Comparison of ENCODE assay signal across 17 mouse cellular contexts in genomic region chrX:159954430-159954779, GRCm38 (mm10). TPM values are rescaled to one million over a fixed set of nuclear protein-coding genes. Genes with fewer than 3 reads are reported as not detected.
A peak's percentile ranks its signal among the peaks of the same experiment; 100 is the strongest.
DNase-seq lines count a peak whose midpoint lies in the region; ATAC-seq and TF ChIP-seq lines count a peak whose summit lies in the region.
"Had no signal": no experiment of that assay in that cellular context is flagged by ENCODE, and none has a peak within 500 bp of the region (broad histone marks: within the 10 kb centered on the region; RNA-seq: fewer than 3 reads in every experiment).

No protein-coding gene starts in this region.

- WGBS in heart, postnatal 0 days, result 40% methylated on average over 4 of the region's 4 CpGs

- H3K27me3 ChIP-seq in heart, postnatal 0 days (ENCODE audit: control insufficient read depth, insufficient read depth, low read length), result no peaks in the 10 kb centered on the region

- no peak overlapping the region for H3K9ac ChIP-seq in heart, postnatal 0 days (replicated peaks; ENCODE audit: low read depth, low read length)
- H3K9ac ChIP-seq: heart, embryonic 13.5 days; midbrain, embryonic 13.5 days had no signal

- no peak overlapping the region for H3K4me3 ChIP-seq in heart, postnatal 0 days (ENCODE audit: low read depth, low read length)
- H3K4me3 ChIP-seq: heart, embryonic 13.5 days; midbrain, embryonic 13.5 days had no signal

- no peaks in the 10 kb centered on the region for H3K9me3 ChIP-seq in heart, postnatal 0 days (replicated peaks; ENCODE audit: control insufficient read depth, low read length)
- H3K9me3 ChIP-seq: heart, embryonic 13.5 days; midbrain, embryonic 13.5 days had no signal

- TF ChIP-seq POLR2A in brain, embryonic 14.5 days (IDR thresholded peaks at IDR 0.05; ENCODE audit: borderline replicate concordance, extremely low read depth, insufficient read depth, insufficient read length, poor library complexity, severe bottlenecking), result no peak

- peak overlapping the region; percentile 55; the same call in 1 of the 2 replicates for H3K27ac ChIP-seq in heart, postnatal 0 days (ENCODE audit: low read depth)
- H3K27ac ChIP-seq: heart, embryonic 13.5 days; macrophage; midbrain, embryonic 13.5 days had no signal

- no peak for TF ChIP-seq EP300 in heart, postnatal 0 days (IDR thresholded peaks at IDR 0.05; ENCODE audit: low read depth)

- TF ChIP-seq CTCF in heart, postnatal 0 days (IDR thresholded peaks at IDR 0.05; ENCODE audit: low read depth), result no peak
- TF ChIP-seq CTCF in brain, embryonic 14.5 days (IDR thresholded peaks at IDR 0.05; ENCODE audit: borderline replicate concordance, extremely low read depth, insufficient read depth, insufficient read length), result no peak

- ATAC-seq in heart, postnatal 0 days (ENCODE audit: insufficient read depth, low read depth), result no peak
- ATAC-seq: CD4-positive, CD25-positive, alpha-beta regulatory T cell, adult 4 months; midbrain, embryonic 13.5 days had no signal

- H3K4me1 ChIP-seq in heart, postnatal 0 days (ENCODE audit: control insufficient read depth, insufficient read depth), result 0 out of 2 replicates have a peak, but pooled peaks cover 3% of the 10 kb centered on the region
- H3K4me1 ChIP-seq: midbrain, embryonic 13.5 days had no signal

- H3K4me2 ChIP-seq in heart, postnatal 0 days (ENCODE audit: low read depth, low read length), result no peak overlapping the region
- H3K4me2 ChIP-seq: heart, embryonic 13.5 days; midbrain, embryonic 13.5 days had no signal

- H3K36me3 ChIP-seq in heart, postnatal 0 days (replicated peaks; ENCODE audit: control insufficient read depth, insufficient read depth, low read length), result no peaks in the 10 kb centered on the region
- H3K36me3 ChIP-seq: heart, embryonic 13.5 days; midbrain, embryonic 13.5 days had no signal

- no peak for DNase-seq in heart, postnatal 0 days (ENCODE audit: low spot score)
- no peak for DNase-seq in heart, adult 8-10 months (ENCODE audit: low spot score)
- peak; percentile 51 for DNase-seq in 3T3-L1 (ENCODE audit: low read depth, low spot score)
- DNase-seq in brain, embryonic 14.5 days (ENCODE audit: low read depth), result peak; percentile 57
- DNase-seq in cerebellum, postnatal 10 days, result peak; percentile 88 to 92
- no peak for DNase-seq in urinary bladder, postnatal 36 days (ENCODE audit: low spot score in 2 of 2)
- DNase-seq in urinary bladder, adult 18-20 months (ENCODE audit: low spot score in 2 of 2), result no peak
- no peak for DNase-seq in adrenal gland, adult 18-20 months (ENCODE audit: low spot score in 2 of 2)
- DNase-seq: adrenal gland, postnatal 36 days; kidney, adult 18-20 months; kidney, postnatal 14 days; liver; lung, adult 18-20 months had no signal

RNA-seq across cellular contexts. Expression of gene Map3k15, which starts 33.8 kb away (rescaled TPM):
- total RNA-seq in heart, postnatal 0 days (2014; rRNA removed; ENCODE audit: low replicate concordance), result 0.04 and 0.81 TPM in 2 replicates
- 0.05 and 0.15 TPM in 2 replicates for polyA plus RNA-seq in heart, postnatal 0 days (2015; fragmentation: Nextera tagmentation; extraction: Ambion mirVana)
- total RNA-seq in heart, adult 8-10 months (2022), result under 1 TPM; 0.57 to 0.90 (median 0.82) TPM
- polyA plus RNA-seq in brain, embryonic 14.5 days (2012; rRNA removed), result 0.89 and 1.2 TPM in 2 replicates
- 1 to 10 TPM in 1 of 2 experiments, under 1 TPM in 1; 0.61 to 1.3 TPM for total RNA-seq in adrenal gland, adult 18-20 months (2021)

Comparison
In these comparisons a context has a peak if more than half of its experiments do, and no peak if none do; other contexts are left out.
1. DNase-seq: peak in 3T3-L1 (single experiment), brain, embryonic 14.5 days (single experiment) and cerebellum, postnatal 10 days (2 of 2); none in heart, postnatal 0 days (single experiment), heart, adult 8-10 months (single experiment), urinary bladder, postnatal 36 days (0 of 2), urinary bladder, adult 18-20 months (0 of 2) and adrenal gland, adult 18-20 months (0 of 2).